Mouse (Mus musculus) ES-E14 (cell line): ENCODE measurements around the gene Tgoln1.

ENCODE experiments used
- CHD2 ChIP-seq: IDR thresholded peaks from 2 replicates; pipeline ENCODE4 v1.6.1; 2014; ENCODE audit warnings: mild to moderate bottlenecking, low read depth, low read length, inconsistent platforms
- HCFC1 ChIP-seq: IDR thresholded peaks from 2 replicates; pipeline ENCODE4 v1.6.1; 2012; ENCODE audit warnings: low read length, inconsistent platforms, borderline replicate concordance; ENCODE audit not compliant: insufficient read depth
- MAFK ChIP-seq: IDR thresholded peaks from 2 replicates; pipeline ENCODE4 v1.6.1; 2014; ENCODE audit warnings: mild to moderate bottlenecking, low read depth, low read length, inconsistent platforms; ENCODE audit not compliant: insufficient read depth
- ZC3H11A ChIP-seq: IDR thresholded peaks from 2 replicates; pipeline ENCODE4 v1.6.1; 2012; ENCODE audit warnings: low read depth, mild to moderate bottlenecking, inconsistent platforms, low read length, borderline replicate concordance
- ZNF384 ChIP-seq: IDR thresholded peaks from 2 replicates; pipeline ENCODE4 v1.6.1; 2012; ENCODE audit warnings: low read depth, low read length, inconsistent platforms

- TF ChIP-seq HCFC1 = no peak
- TF ChIP-seq ZNF384 = no peak
- TF ChIP-seq CHD2 = no peak
- no peak for TF ChIP-seq MAFK
- no peak for TF ChIP-seq ZC3H11A
These were observed 46.0 kb downstream of the Tgoln1 start for GRCm38 (mm10) chr6:72570644-72571397.
